Mouse (Mus musculus) hindbrain, embryonic 15.5 days (tissue): ENCODE results near the gene Mlec. TPM values are rescaled to one million over a fixed set of nuclear protein-coding genes. Genes with fewer than 3 reads are reported as not detected.
A peak's percentile ranks its signal among the peaks of the same experiment; 100 is the strongest.

Experiments used
- ATAC-seq: fragments of 200-750 bp; cut with Nextera tagmentation; 2 replicates; pipeline ENCODE4 v1.8.0; 2017; ENCODE audit warnings: low read depth, moderate number of reproducible peaks, moderate TSS enrichment; ENCODE audit not compliant: low FRiP score
- H3K27ac ChIP-seq: fragments of 300-500 bp; sonication (generic); replicated peaks from 2 replicates; pipeline ENCODE4 v1.5.1; 2015; ENCODE audit warnings: mild to moderate bottlenecking, inconsistent platforms
- H3K27me3 ChIP-seq: fragments of 300-500 bp; sonication (generic); 2 replicates; pipeline ENCODE4 v1.6.1; 2015; ENCODE audit warnings: control low read depth, inconsistent platforms
- H3K36me3 ChIP-seq: fragments of 300-500 bp; sonication (generic); 2 replicates; pipeline ENCODE4 v1.6.1; 2015; ENCODE audit warnings: control low read depth, inconsistent platforms
- H3K4me1 ChIP-seq: fragments of 300-500 bp; sonication (generic); replicated peaks from 2 replicates; pipeline ENCODE4 v1.6.1; 2015; ENCODE audit warnings: control low read depth, inconsistent platforms
- H3K4me2 ChIP-seq: fragments of 300-500 bp; sonication (generic); 2 replicates; pipeline ENCODE4 v1.6.1; 2015; ENCODE audit warnings: moderate library complexity, mild to moderate bottlenecking, inconsistent platforms
- H3K4me3 ChIP-seq: fragments of 300-500 bp; sonication (generic); 2 replicates; pipeline ENCODE4 v1.5.1; 2015; ENCODE audit warnings: mild to moderate bottlenecking, inconsistent platforms
- H3K9ac ChIP-seq: fragments of 300-500 bp; sonication (generic); 2 replicates; pipeline ENCODE4 v1.6.1; 2015; ENCODE audit warnings: inconsistent platforms
- H3K9me3 ChIP-seq: fragments of 300-500 bp; sonication (generic); 2 replicates; pipeline ENCODE4 v1.6.1; 2016; ENCODE audit warnings: control low read depth, inconsistent platforms
- WGBS: fragments of 180-500 bp; shearing (Covaris S2); methylation state at CpG from one replicate; pipeline ENCODE4 v1.1.7; 2015; 5-methylcytosine and 5-hydroxymethylcytosine counted together
- polyA plus RNA-seq: library from polyadenylated mRNA; unstranded; fragments of >200 nt; fragmentation: Nextera tagmentation; extraction: Ambion mirVana; gene quantifications from 2 replicates; pipeline ENCODE4 v1.2.1, GENCODE M21; 2015

Gene Mlec
- polyA plus RNA-seq, 1 experiment from 2014 or later: 33.6 TPM

DNA sequence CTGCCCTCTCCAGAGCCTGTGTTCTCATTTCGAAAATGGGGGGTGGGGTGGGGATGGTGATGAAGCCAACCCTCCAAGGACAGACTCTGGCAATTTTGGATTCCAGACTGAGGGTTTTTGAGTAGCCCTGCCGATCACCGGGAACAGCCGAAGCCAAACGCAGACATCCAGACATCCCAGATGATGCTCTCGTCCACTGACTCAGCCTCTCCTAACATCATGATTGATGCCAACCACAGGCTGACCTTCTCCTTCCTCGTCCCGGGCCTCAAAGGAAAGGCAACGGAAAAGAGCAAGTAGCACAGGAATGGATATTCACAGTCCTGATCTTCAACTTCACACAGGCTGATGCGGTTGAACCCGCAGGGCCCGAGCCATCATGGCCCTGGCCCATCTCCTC, 32.1 kb upstream of the Mlec start:
- no peak for ATAC-seq
- H3K9me3 ChIP-seq: no peaks in the 10 kb centered on the region
- peaks cover 25% of the 10 kb centered on the region for H3K27me3 ChIP-seq
- H3K4me3 ChIP-seq: no peak overlapping the region
- H3K27ac ChIP-seq: no peak overlapping the region
- 76% methylated on average over 12 of the region's 12 CpGs for WGBS
- no peak overlapping the region for H3K9ac ChIP-seq
- no peak overlapping the region for H3K4me2 ChIP-seq
- peaks cover 62% of the 10 kb centered on the region for H3K4me1 ChIP-seq
- no peaks in the 10 kb centered on the region for H3K36me3 ChIP-seq

GRCm38 (mm10) chr5:115188824-115189223, 30.8 kb upstream of the Mlec start:
- Histone ChIP-seq H3K27ac (no peak overlapping the region), H3K4me1 (peaks cover 57% of the 10 kb centered on the region), H3K27me3 (peaks cover 23% of the 10 kb centered on the region), H3K36me3 (no peaks in the 10 kb centered on the region), H3K9ac (no peak overlapping the region), H3K4me2 (no peak overlapping the region), H3K4me3 (no peak overlapping the region), H3K9me3 (no peaks in the 10 kb centered on the region)
- ATAC-seq: no peak
- WGBS: 47% methylated on average over 5 of the region's 5 CpGs

- Histone ChIP-seq H3K4me1 (peaks cover 44% of the 10 kb centered on the region), H3K27ac (peak overlapping the region; percentile 66), H3K9me3 (no peaks in the 10 kb centered on the region), H3K4me3 (peak overlapping the region; percentile 14), H3K27me3 (peaks cover 23% of the 10 kb centered on the region), H3K9ac (no peak overlapping the region), H3K4me2 (peak overlapping the region; percentile 41), H3K36me3 (no peaks in the 10 kb centered on the region)
- whole genome bisulfite sequencing: 15% methylated on average over 26 of the region's 26 CpGs
- ATAC-seq: peak; percentile 72
These were observed 29.5 kb upstream of the Mlec start for GRCm38 (mm10) chr5:115187188-115188131.

- Histone ChIP-seq H3K27ac (peak overlapping the region; percentile 66), H3K4me1 (peaks cover 38% of the 10 kb centered on the region), H3K4me2 (peak overlapping the region; percentile 41), H3K9ac (0 out of 2 replicates have a peak overlapping the region, but pooled peaks have one; percentile 28), H3K36me3 (no peaks in the 10 kb centered on the region), H3K4me3 (peak overlapping the region; percentile 14), H3K27me3 (peaks cover 16% of the 10 kb centered on the region), H3K9me3 (no peaks in the 10 kb centered on the region)
- WGBS: 22% methylated on average over 17 of the region's 17 CpGs
- ATAC-seq: peak; percentile 71; the same call in 1 of the 2 replicates
These were observed 28.5 kb upstream of the Mlec start for GRCm38 (mm10) chr5:115186371-115187073.

DNA sequence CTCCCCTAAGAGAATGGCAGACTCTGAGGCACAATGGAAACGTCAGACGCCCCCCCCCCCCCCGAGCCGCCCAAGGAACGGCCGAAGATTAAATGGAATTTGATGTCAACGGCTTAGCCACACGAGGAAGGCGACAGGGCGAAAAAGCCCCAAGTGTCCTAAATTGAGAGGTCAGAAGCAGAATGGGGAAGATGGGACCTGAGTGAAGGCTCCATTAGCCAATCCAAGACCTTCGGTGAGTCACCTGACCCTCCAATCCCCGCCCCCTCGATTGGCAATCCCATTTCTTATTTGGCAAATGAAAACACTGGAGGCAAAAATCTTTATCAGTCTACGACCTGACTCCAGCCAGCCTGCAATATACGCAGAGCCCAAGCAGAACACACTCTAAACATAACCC, 26.7 kb upstream of the Mlec start:
- H3K9me3 ChIP-seq: no peaks in the 10 kb centered on the region
- WGBS: 17% methylated on average over 15 of the region's 15 CpGs
- no peaks in the 10 kb centered on the region for H3K36me3 ChIP-seq
- peaks cover 3% of the 10 kb centered on the region; the same call in 1 of the 2 replicates for H3K27me3 ChIP-seq
- no peak for ATAC-seq
- H3K4me1 ChIP-seq: peaks cover 40% of the 10 kb centered on the region
- peak overlapping the region; percentile 25 for H3K4me3 ChIP-seq
- H3K27ac ChIP-seq: peak overlapping the region; percentile 54
- H3K9ac ChIP-seq: peak overlapping the region; percentile 30; the same call in 1 of the 2 replicates
- H3K4me2 ChIP-seq: peak overlapping the region; percentile 52

DNA sequence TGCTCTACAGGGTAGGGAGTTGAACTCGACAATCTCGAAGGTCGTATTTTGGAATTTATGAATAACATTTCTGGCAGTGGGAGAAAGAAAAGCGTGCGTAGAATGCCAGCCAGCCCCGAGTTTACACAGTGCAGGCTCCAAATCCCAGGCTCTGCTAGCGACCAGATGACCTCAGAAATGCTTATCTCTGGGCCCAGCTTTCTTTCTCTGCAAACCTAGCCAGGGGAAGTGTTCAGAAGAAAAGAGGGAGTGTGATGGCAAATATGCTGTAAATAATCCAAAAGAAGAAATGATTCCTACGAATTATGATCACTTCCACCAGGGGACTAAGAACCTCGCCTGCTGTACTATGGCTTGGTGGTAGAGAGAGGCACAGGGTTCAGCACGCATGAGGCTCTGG, 25.5 kb upstream of the Mlec start:
- no peak for ATAC-seq
- Histone ChIP-seq H3K9me3 (no peaks in the 10 kb centered on the region), H3K4me1 (peaks cover 40% of the 10 kb centered on the region), H3K36me3 (no peaks in the 10 kb centered on the region), H3K4me2 (no peak overlapping the region), H3K27me3 (no peaks in the 10 kb centered on the region), H3K27ac (no peak overlapping the region), H3K9ac (no peak overlapping the region), H3K4me3 (no peak overlapping the region)
- WGBS: 86% methylated on average over 10 of the region's 10 CpGs

DNA sequence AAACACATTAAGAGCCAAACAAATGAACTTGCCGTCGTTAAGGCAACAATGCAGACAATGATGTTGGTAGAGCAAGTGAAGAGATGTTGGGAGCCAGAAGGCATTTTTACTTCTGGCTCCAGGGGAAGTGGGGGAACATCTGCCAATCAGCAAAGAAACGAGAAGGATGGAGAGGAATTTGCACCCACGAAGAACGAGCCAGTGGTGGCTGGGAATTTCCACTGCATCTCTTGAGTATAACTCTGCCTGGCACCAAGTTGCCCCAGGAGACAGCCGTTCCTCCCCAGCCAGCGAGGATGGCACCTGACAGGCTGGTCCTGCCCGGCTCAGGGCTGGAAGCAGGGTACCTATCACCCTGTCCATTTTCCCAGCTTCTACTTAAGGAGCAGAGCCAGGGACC, 24.9 kb upstream of the Mlec start:
- H3K36me3 ChIP-seq: no peaks in the 10 kb centered on the region
- no peaks in the 10 kb centered on the region for H3K27me3 ChIP-seq
- no peak overlapping the region for H3K9ac ChIP-seq
- WGBS: 73% methylated on average over 8 of the region's 8 CpGs
- H3K27ac ChIP-seq: no peak overlapping the region
- H3K4me3 ChIP-seq: no peak overlapping the region
- peaks cover 40% of the 10 kb centered on the region for H3K4me1 ChIP-seq
- H3K4me2 ChIP-seq: no peak overlapping the region
- H3K9me3 ChIP-seq: no peaks in the 10 kb centered on the region
- ATAC-seq: no peak

- ATAC-seq: no peak
- 79% methylated on average over 13 of the region's 13 CpGs for WGBS
- no peak overlapping the region for H3K9ac ChIP-seq
- H3K27ac ChIP-seq: no peak overlapping the region
- H3K9me3 ChIP-seq: no peaks in the 10 kb centered on the region
- no peaks in the 10 kb centered on the region for H3K36me3 ChIP-seq
- H3K4me3 ChIP-seq: no peak overlapping the region
- H3K4me2 ChIP-seq: no peak overlapping the region
- peaks cover 24% of the 10 kb centered on the region for H3K4me1 ChIP-seq
- H3K27me3 ChIP-seq: no peaks in the 10 kb centered on the region
These were observed 23.4 kb upstream of the Mlec start for GRCm38 (mm10) chr5:115181248-115181940.

GRCm38 (mm10) chr5:115179596-115179995, 21.6 kb upstream of the Mlec start:
- H3K4me2 ChIP-seq: no peak overlapping the region
- no peak for ATAC-seq
- WGBS: 90% methylated on average over 11 of the region's 11 CpGs

GRCm38 (mm10) chr5:115177866-115178265, 19.9 kb upstream of the Mlec start:
- ATAC-seq: no peak
- Histone ChIP-seq H3K4me2 (no peak overlapping the region), H3K4me3 (no peak overlapping the region), H3K27ac (no peak overlapping the region), H3K9ac (no peak overlapping the region), H3K36me3 (no peaks in the 10 kb centered on the region), H3K4me1 (0 out of 2 replicates have a peak, but pooled peaks cover 5% of the 10 kb centered on the region), H3K27me3 (no peaks in the 10 kb centered on the region), H3K9me3 (no peaks in the 10 kb centered on the region)
- WGBS: 77% methylated on average over 6 of the region's 6 CpGs

More at GRCm38 (mm10) chr5:115179596-115179995, 21.6 kb upstream of the Mlec start:
- H3K27me3 ChIP-seq: no peaks in the 10 kb centered on the region
- H3K9ac ChIP-seq: no peak overlapping the region
- H3K4me3 ChIP-seq: no peak overlapping the region
- peaks cover 10% of the 10 kb centered on the region for H3K4me1 ChIP-seq
- H3K27ac ChIP-seq: no peak overlapping the region
- H3K36me3 ChIP-seq: no peaks in the 10 kb centered on the region
- H3K9me3 ChIP-seq: no peaks in the 10 kb centered on the region

DNA sequence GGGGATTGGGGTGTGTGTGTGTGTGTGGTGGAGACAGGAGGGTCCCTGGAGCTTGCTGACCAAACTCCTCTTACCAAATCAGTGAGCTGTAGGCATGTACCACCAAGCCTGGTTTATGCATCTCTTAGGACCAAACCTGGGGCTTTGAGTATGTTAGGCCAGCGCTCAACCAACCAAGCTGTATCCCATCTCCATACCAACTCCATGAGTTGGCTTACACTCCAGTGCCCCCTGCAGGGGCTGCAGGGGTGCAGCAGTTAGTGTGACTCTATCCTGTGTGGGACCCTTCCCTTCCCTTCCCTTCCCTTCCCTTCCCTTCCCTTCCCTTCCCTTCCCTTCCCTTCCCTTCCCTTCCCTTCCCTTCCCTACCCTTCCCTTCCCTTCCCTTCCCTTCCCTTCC, 16.6 kb upstream of the Mlec start:
- Histone ChIP-seq H3K36me3 (no peaks in the 10 kb centered on the region), H3K27me3 (no peaks in the 10 kb centered on the region), H3K4me3 (no peak overlapping the region), H3K4me2 (no peak overlapping the region), H3K9me3 (no peaks in the 10 kb centered on the region), H3K9ac (no peak overlapping the region), H3K4me1 (no peaks in the 10 kb centered on the region), H3K27ac (no peak overlapping the region)
- ATAC-seq: no peak
- WGBS: 88% methylated on average over 1 of the region's 1 CpGs
